Mouse (Mus musculus) olfactory bulb, adult 2 months (tissue): Measurements from ENCODE around the gene Muc13.

Experiments
- CTCF ChIP-seq: fragments of 200-500 bp; IDR thresholded peaks from 2 replicates; pipeline ENCODE4 v1.5.1; 2012; ENCODE audit warnings: low read depth, mild to moderate bottlenecking, low read length, moderate library complexity; ENCODE audit not compliant: insufficient read depth
- POLR2A ChIP-seq: fragments of 200-500 bp; IDR thresholded peaks from 2 replicates; pipeline ENCODE4 v1.6.1; 2012; ENCODE audit warnings: mild to moderate bottlenecking, low read depth, low read length, moderate library complexity; ENCODE audit not compliant: insufficient read depth

GRCm38 (mm10) chr16:33752904-33753578, 40.8 kb upstream of the Muc13 start:
- no peak for TF ChIP-seq CTCF
- TF ChIP-seq POLR2A, result no peak
